Mouse (Mus musculus): ENCODE data around the gene Trit1. TPM values are rescaled to one million over a fixed set of nuclear protein-coding genes. Genes with fewer than 3 reads are reported as not detected.

Trit1 gene
- total RNA-seq, 2 experiments from 2014 or later, result 5.7 to 7.0 TPM

DNA sequence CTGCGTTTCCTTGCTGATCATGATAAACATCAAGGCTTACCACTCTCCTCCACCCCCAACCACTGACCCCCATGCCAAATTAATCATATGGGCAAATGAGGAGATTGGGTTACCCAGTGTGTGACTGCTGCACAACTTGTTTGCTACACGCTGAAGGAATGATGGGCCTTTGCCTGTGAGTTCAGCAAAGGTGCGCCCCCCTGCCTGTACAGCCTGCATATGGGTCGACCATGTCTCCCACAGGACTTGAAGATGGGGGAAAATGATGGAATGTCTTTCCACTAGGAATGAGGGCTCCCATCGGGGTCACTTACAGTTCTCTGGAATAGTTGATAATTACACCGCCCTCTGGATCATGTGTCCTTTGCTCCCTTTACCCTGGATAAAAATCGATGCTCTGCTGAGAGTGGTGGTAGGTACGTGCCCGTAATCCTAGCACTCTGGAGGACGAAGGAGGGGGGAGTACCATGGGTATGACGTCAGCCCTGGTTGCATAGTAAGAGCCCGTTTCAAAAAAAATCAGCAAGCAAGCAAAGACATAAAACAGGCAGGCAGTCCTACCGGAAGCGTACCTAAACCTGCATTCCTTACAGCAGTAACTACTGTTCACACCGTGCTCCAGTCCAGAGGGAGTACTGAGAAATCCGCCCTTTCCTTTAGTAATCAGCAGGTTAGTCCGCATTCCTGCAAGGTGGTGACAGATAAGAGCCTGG lies 76.8 kb downstream of the Trit1 start:
- intact Hi-C loops (cut with DNase I), result no loop called here
- DNase-seq, result no peak

GRCm38 (mm10) chr4:123093869-123094268 lies 77.5 kb downstream of the Trit1 start:
- intact Hi-C loops (cut with DNase I), result no loop called here
- DNase-seq, result no peak

Other genes with a start within 250 kb of the Trit1 start
- gene Ppt1, start 180.4 kb upstream of the Trit1 start, total RNA-seq (2021), result 10 to 100 TPM; 35.4 to 40.0 TPM
- gene Cap1, start 130.5 kb upstream of the Trit1 start, total RNA-seq (2021), result 10 to 100 TPM; 62.2 to 66.9 TPM
- under 1 TPM in 1 of 2 experiments, not detected in 1; 0.24 TPM for gene Mfsd2a, start 55.4 kb upstream of the Trit1 start, total RNA-seq (2021)
- gene Mycl, start 20.9 kb upstream of the Trit1 start, total RNA-seq (2021), result under 1 TPM; 0.32 to 0.62 TPM
- gene Bmp8b, start 88.6 kb downstream of the Trit1 start, total RNA-seq (2021), result not detected
- gene Oxct2b, start 99.7 kb downstream of the Trit1 start, total RNA-seq (2021), result not detected
- 10 to 100 TPM; 20.9 to 23.5 TPM for gene Ppie, start 123.4 kb downstream of the Trit1 start, total RNA-seq (2021)
- gene Hpcal4, start 166.6 kb downstream of the Trit1 start, total RNA-seq (2021), result under 1 TPM; 0.07 to 0.26 TPM
- 10 to 100 TPM; 37.2 to 47.6 TPM for gene Nt5c1a, start 184.9 kb downstream of the Trit1 start, total RNA-seq (2021)
- 10 to 100 TPM; 21.4 to 21.6 TPM for gene Heyl, start 217.0 kb downstream of the Trit1 start, total RNA-seq (2021)
- gene Pabpc4, start 245.8 kb downstream of the Trit1 start, total RNA-seq (2021), result 100 to 1,000 TPM; 255 to 289 TPM